Mouse (Mus musculus): ENCODE measurements at regions not wholly inside any gene's neighbourhood (a gene's known extent, or its start where the extent isn't known, plus 50 kb on each side); places are given as distances from the start of the nearest gene placed in this dataset.
"Not testable (repeated sequence)": the region's sequence is repeated elsewhere in the genome, so short reads cannot be mapped to it uniquely, and the experiment has no call there.

DNA sequence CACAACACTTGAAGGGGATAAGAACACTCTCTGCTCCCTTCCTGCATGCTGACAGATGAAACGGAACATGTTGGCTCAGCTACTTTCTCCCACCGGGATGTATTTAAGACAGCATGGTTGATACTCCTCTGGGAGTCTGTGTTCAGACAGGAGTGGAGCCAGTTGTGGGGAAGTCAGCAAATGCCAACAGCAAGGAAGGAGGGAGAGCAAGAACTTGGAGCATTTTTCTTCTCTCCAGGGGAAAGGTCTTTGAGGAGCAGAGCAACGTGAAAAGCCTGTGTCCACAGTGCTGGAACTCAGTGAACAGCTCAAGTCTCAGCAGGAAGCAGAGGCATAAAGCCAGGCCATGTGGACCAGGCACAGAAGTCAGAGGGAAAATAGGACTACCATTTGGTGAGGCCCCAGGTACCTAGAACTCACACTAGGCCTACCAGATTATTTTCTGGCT, 188.8 kb upstream of the Dmac1 start:
- DNase-seq, result peak; percentile 15

DNA sequence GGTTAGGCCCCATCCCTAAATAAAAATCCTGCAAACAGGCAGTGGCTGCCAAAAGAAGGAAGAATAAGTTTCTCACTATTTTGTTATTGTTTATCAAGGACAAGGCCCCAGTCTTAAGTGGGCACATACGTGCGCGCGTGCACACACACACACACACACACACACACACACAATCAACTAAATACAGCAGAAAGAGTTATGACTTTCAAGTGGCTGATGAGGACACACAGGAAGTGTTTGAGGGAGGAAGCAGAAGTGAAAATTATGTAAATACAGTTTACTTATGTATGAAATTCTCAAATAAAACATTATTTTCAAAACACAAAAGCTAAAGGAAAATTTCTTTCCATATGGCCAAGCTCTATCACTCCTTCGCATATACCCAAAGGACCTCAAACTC, 185.5 kb upstream of the Dmac1 start:
- DNase-seq, result no peak

DNA sequence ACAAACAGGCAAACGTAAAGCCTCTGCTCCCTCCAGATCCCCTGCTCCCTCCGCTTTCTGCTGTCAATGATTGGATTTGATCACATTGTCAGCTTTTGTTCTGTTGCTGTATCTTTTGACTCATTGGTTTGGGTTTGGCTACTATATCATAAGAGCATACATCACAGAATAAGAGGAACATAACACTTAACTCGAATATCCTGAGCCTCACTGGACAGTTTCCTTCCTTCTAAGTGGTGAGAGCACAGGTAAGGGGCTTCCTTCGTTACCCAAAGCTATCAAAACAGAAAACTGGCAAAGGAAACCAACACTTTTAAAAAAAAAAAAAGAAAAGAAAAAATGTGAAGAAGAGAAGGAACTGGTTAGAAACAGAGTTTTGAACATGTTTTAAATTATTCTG, 171.4 kb upstream of the Dmac1 start:
- DNase-seq, result no peak

DNA sequence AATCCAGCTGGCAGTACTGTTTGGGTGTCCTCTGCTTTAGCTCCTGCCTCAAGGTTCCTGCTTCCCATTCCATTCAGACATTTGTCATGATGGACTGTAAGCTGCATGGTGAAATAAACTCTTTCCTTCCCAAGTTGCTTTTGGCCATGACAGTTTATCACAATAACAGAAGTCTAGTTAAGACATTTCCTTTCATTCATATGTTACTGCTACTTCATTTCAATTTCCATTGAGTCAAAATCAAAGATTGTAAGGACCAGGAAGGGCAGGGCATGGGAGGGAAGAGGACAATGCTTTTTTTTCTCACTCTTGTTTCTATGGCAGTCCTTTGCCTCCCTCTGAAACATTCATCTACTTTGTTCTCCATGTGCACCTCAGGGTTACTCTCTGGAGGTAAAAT, 145.2 kb upstream of the Dmac1 start:
- no peak for DNase-seq

DNA sequence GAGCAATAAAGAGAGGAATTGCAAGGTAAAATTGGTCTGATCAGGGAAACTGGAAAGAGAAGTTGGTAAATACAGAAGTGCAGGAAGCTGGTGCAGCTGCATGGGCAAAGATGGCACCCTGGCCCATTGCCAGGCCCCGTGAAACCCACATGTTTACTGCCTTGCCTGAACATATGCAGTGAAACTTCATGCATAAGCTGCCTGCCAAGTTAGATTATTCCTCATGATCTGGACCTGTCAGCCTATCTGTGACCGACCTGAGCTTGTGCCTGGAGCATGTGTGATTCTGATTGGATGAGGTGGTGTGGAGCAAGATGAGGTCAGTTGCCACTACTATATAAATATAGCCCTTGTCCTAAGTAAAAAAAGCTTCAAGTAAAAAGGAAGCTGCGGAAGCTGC, 122.6 kb upstream of the Dmac1 start:
- DNase-seq, result not testable (repeated sequence)

DNA sequence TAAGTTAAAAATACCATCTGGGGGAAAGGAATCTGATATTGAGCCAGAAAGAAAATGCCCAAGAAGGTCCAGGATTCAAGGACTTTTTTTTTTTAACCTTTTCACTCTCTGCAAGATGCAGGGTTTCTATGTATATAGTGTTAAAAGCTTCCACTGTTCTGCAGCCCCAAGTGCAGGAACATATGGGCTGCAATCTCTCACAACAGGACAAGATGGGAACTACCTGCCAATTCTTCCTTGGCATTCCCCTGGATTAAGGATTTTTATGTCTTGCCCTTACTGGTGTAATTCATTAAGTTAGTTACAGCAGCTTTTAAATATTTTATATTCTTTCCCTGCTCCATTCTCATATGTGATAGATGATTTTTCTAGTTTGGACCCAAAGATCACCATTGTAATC, 116.9 kb upstream of the Dmac1 start:
- DNase-seq, result no peak

DNA sequence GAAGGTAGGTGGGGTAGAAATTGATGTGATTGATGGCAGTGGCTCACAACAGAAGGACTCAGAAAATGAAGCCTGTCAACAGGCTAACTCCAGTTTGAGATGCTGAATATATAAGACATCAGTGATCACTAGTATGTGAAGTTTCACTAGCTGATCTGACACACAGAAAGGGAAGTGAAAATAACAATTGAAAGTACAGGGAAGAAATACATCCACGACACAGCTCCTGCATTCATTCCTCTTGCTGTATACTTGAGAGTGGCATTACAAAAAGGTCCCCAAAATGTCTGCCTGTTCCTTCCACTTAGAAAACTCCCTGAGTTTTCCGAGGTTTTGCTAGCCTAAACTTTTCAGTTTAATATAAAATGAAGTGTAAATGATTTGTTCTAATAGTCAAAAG, 116.2 kb upstream of the Dmac1 start:
- DNase-seq, result no peak

DNA sequence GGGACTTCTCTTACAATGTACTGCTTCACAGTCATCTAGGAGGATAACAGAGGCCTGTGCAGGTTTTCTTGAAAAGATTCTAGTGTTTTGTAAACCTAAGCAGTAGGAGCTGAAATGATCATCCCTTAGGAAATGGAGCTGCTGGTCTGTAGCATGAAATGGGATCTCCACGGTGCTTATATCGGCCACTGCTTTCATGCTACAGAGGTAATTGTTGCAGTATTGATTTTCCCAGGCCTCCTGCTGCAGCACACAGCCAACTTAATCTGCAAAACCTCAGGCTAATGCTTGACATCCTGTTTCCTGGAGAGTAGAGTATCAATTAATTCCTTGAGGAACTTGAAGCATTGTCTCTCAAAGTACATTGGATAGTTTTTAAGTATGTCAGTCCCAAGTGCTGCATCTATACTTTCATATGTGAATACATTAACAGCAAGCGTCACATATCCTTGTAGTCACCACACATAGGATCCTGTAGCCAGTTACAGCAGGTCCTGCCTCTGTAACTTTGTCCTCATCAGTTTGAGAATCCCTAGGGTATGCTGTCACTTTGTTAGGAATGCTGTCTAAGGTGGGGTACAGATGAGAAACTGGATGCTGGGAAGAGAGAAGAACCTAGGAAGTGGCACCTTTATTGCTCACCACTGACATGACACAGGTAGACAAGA, 108.3 kb upstream of the Dmac1 start:
- DNase-seq, result no peak

DNA sequence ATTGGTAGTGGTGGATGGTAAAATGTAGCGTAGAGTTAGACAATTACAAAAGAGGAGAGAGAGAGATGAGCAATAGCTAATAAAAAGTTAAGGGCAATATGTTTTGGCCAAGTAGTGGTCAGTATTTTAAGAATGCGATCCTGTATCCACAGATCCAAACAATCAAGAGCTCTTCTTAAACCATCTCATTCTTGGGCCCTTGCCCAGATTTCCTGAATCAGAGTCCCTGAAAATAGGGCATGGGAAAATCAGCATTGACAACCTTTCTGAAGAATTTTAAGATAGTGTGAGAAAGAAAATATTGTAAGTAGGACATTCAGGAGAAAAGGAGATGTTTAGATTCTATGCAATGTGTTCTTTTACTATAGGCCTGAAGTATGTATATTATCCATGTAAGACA, 81.4 kb upstream of the Dmac1 start:
- no peak for DNase-seq

DNA sequence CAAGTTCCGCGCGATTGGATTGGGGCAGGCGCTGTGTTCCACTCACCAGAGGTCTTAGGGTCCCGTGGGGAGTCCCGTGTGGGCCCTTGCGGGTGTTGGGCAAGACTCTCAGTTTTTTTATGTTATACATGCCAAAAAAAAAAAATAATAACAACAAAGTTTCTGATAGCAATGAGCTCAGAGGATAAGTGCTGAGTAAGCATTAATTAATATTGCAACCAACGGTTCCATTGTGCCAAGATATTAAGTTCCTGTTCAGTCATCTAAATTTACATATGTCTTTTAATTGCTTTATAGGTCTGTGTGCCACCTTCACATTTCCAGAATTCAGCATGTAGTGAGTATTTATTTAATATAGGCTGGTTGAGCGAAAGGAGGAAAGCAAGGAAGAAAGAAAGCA, 77.5 kb upstream of the Dmac1 start:
- DNase-seq, result no peak

DNA sequence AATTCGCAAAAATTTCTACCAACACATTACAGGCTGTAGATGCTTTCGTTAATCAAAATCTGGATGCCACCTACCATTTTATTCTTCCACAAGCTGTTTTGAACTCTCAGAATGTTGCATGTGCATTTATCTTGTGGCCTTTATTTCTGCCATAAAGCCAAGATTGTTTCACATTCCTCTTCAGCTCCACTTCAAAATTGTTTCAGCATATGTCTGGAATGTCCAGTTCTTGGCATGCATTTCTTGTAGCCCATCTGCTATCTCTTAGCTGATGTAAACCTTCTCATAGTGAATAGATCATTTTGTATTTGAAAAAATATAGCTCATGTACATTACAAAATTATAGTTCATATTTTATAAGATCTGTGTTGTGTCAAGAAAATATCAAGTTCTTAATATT, 56.4 kb upstream of the Dmac1 start:
- DNase-seq, result no peak

DNA sequence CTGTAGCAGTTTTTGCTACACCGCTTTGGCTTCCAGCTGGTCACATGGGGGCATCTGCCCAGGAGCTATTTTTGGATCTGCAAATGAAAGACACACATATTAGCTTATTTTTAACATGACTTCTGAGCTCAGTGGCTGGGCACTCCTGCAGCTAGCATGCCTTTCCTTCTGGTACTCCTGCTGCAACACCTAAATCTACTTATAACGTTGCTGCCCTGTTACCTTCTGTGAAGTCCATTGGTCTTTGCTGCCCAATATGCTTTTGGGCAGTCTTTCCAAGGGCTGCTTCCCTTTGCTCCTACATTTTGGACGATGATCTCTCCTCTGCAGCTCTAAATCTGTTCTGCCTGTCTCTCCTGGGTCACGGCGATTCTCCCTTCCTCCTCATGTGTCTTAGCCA, 54.7 kb upstream of the Dmac1 start:
- DNase-seq, result no peak

DNA sequence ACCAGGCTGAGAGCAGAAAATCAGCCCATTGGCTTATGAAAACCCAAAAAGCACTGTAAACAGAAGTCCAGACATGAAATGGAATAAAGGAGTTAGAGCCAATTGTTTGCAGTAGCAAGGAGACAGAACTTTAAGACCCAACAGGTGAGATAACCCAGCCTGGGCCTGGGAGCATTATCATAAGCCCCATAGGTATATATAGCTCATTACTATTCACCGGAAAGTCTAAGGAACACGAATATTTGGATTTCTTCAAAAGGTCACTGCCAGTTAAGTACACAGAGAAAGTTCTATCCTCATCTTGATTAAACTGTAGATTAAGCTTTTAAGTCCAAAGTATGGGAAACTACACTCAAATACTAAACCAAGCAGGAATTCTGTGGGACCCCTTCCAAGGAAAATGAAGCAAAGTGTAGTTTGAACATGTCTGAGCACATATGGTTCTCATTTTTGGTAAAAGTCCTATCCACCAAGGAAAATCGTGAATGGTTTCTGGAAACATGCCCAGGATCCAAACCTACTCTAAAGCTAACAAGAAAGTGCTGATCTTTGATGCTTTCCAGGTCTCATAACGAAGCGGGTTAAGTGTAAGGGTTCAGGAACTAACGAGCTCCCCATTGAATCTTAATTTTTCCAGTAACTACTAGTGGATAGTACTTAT, 51.5 kb upstream of the Dmac1 start:
- DNase-seq, result peak; percentile 6
